Mouse (Mus musculus) CD4-positive, CD25-positive, alpha-beta regulatory T cell, adult 2 months (primary cell): ENCODE measurements at regions not wholly inside any gene's neighbourhood (a gene's known extent, or its start where the extent isn't known, plus 50 kb on each side); places are given as distances from the start of the nearest gene placed in this dataset.
"Not testable (repeated sequence)": the region's sequence is repeated elsewhere in the genome, so short reads cannot be mapped to it uniquely, and the experiment has no call there.

ENCODE experiments used
- DNase-seq: peaks from one replicate; pipeline ENCODE4 v3.0.0-alpha.2; 2012; ENCODE audit warnings: low read depth, low spot score

- DNase-seq: no peak
These were observed 50.7 kb upstream of the Wdr26 start for GRCm38 (mm10) chr1:181262496-181262895.

DNA sequence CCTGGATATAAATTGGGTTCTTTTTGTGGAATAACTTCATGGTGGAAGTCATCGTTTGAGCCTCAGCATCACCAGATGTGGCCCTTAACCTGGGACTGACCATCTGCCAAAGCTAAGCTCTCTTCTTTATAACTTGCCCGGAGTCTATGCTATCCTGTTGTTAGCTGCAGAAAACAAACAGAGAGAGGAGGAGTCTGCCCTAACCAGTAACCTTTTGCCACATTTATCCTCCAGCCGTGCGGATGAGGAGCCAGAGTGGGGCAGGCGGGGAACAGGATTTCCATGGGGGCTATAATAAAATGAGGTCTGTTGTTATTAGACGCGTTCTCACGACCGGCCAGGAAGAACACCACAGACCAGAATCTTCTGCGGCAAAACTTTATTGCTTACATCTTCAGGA, 51.4 kb upstream of the Wdr26 start:
- no peak for DNase-seq

- not testable (repeated sequence) for DNase-seq
These were observed 58.7 kb upstream of the Wdr26 start for GRCm38 (mm10) chr1:181270469-181270868.

DNA sequence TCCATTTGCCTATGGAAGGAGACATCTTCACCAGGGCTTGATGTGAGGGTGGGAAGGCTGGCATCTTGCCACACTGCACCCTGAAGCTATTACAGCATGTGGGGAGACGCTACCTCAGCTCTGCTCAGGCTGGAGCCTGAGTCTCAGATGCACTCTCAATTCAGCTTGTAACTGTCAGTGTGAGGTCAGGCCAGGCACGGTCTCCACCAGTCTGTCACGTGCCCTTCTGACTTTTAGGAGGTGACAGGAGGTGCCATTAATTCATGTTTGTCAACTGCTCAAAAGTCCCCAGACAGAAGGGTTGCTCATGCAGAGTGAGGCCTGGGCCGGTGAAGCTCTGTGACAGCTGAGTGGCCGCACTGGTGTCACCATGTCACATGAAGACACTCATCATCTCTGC, 59.4 kb upstream of the Wdr26 start:
- no peak for DNase-seq

DNA sequence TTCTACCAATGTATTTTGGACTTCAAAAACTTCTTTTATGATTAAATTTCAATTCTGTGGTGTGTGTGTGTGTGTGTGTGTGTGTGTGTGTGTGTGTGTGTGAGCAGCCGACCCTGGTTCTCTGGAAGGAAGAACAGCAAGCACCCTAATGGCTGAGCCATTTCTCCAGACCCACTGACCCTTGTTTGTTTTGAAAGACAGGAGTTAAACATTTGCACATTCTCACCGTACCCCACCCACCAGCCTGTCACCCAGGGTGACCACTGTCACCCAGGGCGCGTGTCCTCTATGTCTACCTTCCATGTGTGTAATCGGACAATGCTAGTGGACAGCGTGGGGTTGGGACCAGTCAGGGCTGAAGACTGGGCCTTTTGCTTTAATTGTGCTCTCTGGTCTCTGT, 60.0 kb upstream of the Wdr26 start:
- no peak for DNase-seq

GRCm38 (mm10) chr1:181272622-181273296, 61.0 kb upstream of the Wdr26 start:
- peak; percentile 76 for DNase-seq

DNA sequence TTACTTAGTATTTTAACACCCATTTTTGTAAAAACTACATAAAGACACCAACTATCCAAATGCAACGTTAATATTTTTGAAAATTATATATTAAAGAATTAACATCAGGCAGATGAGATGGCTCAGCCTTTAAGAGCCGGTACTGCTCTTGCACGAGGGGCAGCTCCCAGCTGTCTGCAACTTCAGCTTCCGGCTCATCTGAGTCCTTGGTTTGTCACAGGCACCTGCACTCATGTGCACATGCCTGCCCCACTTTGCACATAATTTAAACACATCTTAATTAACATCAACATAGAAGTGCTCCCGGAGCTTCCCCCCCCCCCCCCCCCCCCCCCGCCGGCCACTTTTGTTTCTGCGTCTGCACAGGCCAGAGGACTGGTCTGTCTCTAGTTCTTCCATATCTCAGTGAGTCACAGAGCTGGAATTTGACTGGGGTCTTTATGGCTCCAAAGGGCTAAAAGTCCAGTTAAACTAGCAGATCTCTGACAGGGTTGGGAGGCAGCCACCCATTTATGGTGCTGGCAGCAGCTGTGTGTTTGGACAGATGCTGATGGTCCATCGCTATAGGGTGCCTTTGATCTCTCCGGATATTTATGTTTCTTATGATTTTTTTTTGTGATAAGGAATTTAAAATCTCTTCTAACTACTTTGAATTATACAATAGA, 61.9 kb upstream of the Wdr26 start:
- DNase-seq: no peak

GRCm38 (mm10) chr1:181280826-181281225, 69.0 kb upstream of the Wdr26 start:
- peak; percentile 36 for DNase-seq

DNA sequence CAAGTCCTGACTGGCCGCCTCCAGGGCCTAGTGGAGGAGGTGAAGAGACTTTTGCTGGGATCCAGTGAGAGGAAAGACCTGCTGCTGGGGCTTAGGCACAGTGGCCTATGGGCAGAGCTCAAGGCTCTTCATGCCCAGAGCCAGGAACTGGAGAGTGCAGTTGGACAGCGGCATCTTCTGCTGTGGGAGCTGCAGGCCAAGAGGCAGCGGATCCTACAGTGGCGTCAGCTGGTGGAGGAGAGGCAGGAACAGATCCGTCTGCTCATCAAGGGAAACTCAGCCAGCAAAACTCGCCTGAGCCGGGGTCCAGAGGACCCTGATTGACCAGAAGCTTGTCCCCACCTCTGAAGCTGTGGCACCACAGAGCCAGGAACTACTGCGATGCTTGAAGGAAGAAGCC, 69.4 kb upstream of the Cnih3 start:
- DNase-seq: not testable (repeated sequence)

DNA sequence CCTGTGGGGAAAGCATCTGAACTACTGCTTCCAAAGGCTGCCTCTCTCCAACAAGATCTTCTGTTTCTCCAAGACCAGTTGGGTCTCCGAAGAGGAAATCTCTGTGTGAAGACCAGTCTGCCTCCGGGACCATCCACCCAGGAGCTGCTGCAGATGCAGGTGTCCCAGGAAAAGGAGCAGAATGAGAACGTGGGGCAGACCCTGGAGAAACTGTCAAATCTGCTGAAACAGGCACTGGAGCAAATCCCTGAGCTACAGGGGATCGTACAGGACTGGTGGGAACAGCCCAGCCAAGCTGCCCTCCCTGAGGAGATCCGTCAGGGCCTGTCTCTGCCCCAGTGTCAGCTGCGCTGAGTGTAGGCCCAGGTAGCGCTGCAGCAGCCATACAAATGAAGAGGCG, 68.9 kb upstream of the Cnih3 start:
- DNase-seq: not testable (repeated sequence)

DNA sequence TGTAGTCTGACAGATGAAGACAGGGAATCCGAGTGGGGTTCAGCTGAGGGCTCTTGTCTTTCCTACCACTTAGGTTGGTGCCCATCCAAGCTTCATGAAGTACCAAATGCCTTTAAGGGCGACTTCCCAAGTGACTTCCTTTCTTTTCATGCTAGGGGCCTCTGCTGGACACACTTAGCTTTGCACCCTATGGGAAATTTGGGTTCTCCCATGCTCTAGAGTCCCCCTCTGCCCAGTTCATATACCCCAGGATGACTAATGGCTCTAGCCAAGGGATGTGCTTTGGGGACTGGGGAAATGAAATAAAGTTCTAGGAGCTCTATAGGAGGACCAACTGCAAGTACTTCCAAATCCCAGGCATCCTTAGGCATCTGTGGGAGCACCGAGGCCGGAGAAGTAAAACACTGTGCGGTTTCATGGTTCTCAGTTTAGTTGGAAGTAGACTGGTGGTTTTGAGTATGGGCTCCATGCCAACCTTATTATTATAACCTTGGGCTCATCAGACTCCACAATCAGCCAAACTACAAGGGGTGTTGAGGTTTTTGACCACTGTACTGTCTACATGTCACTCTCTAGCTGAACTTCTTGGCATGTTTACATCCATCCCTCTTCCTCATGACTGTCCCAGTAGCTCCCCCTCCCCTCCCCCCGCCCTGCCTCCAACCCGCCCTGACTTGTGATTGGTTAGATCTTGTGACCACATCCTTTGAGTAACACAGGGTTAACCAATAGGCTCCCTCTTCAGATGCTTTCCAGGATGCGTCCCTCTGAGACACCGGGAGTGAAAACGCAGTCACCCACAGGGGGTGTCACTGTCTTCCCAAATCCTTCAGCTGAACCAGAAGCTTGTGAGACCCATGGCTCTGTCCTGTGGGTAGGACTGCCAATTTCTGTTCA, 67.9 kb upstream of the Cnih3 start:
- peak; percentile 44 for DNase-seq

- no peak for DNase-seq
These were observed 66.8 kb upstream of the Cnih3 start for GRCm38 (mm10) chr1:181285600-181285999.

- no peak for DNase-seq
These were observed 66.3 kb upstream of the Cnih3 start for GRCm38 (mm10) chr1:181286146-181286545.

DNA sequence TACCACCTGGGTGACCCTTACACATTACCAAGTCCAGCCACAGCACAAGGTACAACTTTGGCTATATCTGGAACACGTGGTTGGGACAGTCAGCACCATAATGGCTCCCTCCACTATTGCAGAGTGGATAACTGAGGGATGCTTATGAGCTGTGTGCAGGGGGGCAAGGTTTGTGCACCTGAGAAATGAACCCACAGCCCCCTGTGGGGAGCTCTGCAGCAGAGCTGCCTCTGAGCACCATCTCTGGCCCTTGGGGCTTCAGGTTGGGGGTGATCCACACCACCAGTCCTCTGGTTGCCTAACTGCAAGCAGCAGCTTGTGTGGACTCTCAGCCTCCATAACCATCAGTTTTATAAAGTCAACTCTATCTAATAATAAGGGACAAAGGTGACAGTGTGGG, 65.3 kb upstream of the Cnih3 start:
- no peak for DNase-seq

DNA sequence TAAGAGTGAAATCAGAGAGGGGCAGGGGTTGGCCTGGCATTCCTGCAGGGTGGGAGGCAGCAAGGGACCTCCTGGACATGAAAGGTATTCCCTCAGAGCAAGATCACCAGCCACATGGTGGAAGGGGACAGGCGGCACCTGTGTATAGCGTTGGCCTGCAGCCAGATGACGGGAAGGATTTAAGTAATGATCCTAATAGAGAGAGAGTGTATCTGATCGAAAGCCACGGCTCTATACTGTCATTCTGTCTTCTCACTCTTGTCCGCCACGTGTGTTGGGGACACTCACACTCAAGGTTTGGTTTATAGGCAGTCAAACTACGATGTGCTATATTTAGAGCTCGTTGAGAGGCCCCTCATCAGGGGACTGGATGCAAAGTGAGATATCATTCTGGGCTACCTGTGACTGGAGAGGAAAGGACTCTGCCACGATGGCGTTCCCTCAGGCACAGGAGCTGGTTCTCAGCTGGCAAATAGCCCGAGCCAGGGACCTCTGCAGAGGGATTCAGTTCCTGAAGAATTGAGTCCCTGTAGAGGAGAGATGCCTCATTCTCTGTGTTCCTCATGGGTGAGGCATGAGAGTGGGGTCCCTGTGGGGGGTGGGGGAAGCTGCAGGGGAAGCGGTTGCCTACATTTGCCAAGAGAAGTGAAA, 62.9 kb upstream of the Cnih3 start:
- DNase-seq: no peak

DNA sequence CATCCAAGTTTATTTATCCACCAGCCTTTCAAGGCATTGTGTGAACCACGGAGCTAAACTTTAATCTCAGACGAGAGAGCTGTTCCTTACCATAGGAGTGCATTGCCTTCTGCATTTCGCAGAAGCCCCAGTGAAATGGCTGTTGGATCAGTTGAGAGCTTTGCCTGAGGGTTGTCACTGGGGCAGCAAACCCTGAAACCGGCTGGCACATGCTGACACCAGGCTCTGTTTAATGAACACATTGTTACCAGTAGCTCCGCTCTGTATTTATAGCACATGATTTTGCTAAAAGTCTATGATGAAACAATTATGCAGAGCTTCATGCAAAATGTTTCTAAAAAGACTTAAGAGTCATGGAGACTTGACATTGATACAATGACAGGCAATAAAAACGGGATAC, 61.2 kb upstream of the Cnih3 start:
- no peak for DNase-seq

GRCm38 (mm10) chr1:181291966-181292365, 60.5 kb upstream of the Cnih3 start:
- no peak for DNase-seq

GRCm38 (mm10) chr1:181293079-181293865, 59.2 kb upstream of the Cnih3 start:
- no peak for DNase-seq

DNA sequence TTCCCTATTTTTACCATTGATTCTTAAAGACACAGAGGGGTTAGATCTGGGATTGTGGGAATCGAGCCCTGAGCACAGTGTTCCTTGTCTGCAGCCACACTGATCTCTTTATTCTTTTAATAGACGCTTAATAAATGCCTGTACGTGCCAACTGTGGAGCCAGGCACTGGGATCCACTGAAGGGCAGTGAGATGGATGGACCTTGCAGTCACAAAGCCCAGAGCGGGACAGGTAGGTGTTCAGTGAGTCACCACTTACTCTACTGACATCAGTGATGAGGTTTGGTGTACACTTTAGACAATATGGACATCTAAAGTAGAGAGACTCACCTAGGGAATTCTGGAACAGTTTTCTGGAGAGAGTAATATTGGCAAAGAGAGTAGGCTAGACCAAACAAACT, 56.8 kb upstream of the Cnih3 start:
- DNase-seq: no peak

GRCm38 (mm10) chr1:181298063-181298462, 54.4 kb upstream of the Cnih3 start:
- no peak for DNase-seq

- peak; percentile 29 for DNase-seq
These were observed 53.3 kb upstream of the Cnih3 start for GRCm38 (mm10) chr1:181299075-181299665.
